Mouse (Mus musculus): ENCODE measurements at regions not wholly inside any gene's neighbourhood (a gene's known extent, or its start where the extent isn't known, plus 50 kb on each side); places are given as distances from the start of the nearest gene placed in this dataset.

GRCm38 (mm10) chr15:67979451-67979850, 1478.7 kb upstream of the Lrrc6 start:
- H3K9ac ChIP-seq (ENCODE audit: low read depth, low read length), result no peak overlapping the region
- no peak for ATAC-seq
- no peaks in the 10 kb centered on the region for H3K9me3 ChIP-seq (ENCODE audit: control insufficient read depth, low read length)
- no peaks in the 10 kb centered on the region for H3K4me1 ChIP-seq (ENCODE audit: control insufficient read depth, insufficient read depth, low read length)
- no peaks in the 10 kb centered on the region for H3K36me3 ChIP-seq (ENCODE audit: control insufficient read depth, insufficient read depth, low read length)
- H3K27ac ChIP-seq (ENCODE audit: low read length), result no peak overlapping the region
- WGBS, result 68% methylated on average over 3 of the region's 3 CpGs
- no peaks in the 10 kb centered on the region; the same call in 1 of the 2 replicates for H3K27me3 ChIP-seq (replicated peaks; ENCODE audit: control insufficient read depth, insufficient read depth, low read length)
- no peak overlapping the region for H3K4me2 ChIP-seq (ENCODE audit: low read depth, low read length)
- no peak overlapping the region for H3K4me3 ChIP-seq (ENCODE audit: low read length)

GRCm38 (mm10) chr15:67977210-67977609, 1476.5 kb upstream of the Lrrc6 start:
- Histone ChIP-seq H3K9me3 (ENCODE audit: control insufficient read depth, low read length) (no peaks in the 10 kb centered on the region), H3K27ac (ENCODE audit: low read length) (no peak overlapping the region), H3K4me2 (ENCODE audit: low read depth, low read length) (no peak overlapping the region), H3K36me3 (ENCODE audit: control insufficient read depth, insufficient read depth, low read length) (no peaks in the 10 kb centered on the region), H3K9ac (ENCODE audit: low read depth, low read length) (no peak overlapping the region), H3K4me3 (ENCODE audit: low read length) (no peak overlapping the region), H3K4me1 (ENCODE audit: control insufficient read depth, insufficient read depth, low read length) (no peaks in the 10 kb centered on the region), H3K27me3 (replicated peaks; ENCODE audit: control insufficient read depth, insufficient read depth, low read length) (no peaks in the 10 kb centered on the region; the same call in 1 of the 2 replicates)
- no peak for ATAC-seq
- WGBS, result 84% methylated on average over 2 of the region's 2 CpGs

DNA sequence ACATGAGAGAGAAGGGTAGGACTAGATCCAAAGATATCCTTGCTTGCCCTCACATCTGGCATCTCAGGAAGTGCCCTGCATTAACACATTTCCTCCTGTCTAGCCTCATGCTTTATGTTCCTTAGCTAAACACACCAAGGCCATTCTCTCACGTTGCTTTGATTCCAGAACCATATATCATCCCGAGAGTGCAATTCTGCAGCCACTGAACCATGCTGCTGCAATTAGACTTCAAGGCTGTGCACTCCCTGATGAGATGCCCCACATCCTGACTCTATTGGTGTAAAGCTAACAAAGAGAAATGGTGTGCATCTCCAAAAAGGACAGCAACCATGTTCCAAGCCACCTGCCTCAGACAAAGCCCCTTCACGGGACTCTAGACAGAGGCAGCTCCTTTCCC, 1471.3 kb upstream of the Lrrc6 start:
- no peaks in the 10 kb centered on the region for H3K4me1 ChIP-seq (ENCODE audit: control insufficient read depth, insufficient read depth, low read length)
- no peak for ATAC-seq
- WGBS, result 47% methylated on average over 3 of the region's 3 CpGs
- H3K9ac ChIP-seq (ENCODE audit: low read depth, low read length), result no peak overlapping the region
- no peak overlapping the region for H3K4me2 ChIP-seq (ENCODE audit: low read depth, low read length)
- H3K9me3 ChIP-seq (ENCODE audit: control insufficient read depth, low read length), result no peaks in the 10 kb centered on the region
- H3K36me3 ChIP-seq (ENCODE audit: control insufficient read depth, insufficient read depth, low read length), result no peaks in the 10 kb centered on the region
- H3K27me3 ChIP-seq (replicated peaks; ENCODE audit: control insufficient read depth, insufficient read depth, low read length), result no peaks in the 10 kb centered on the region
- H3K27ac ChIP-seq (ENCODE audit: low read length), result no peak overlapping the region
- no peak overlapping the region for H3K4me3 ChIP-seq (ENCODE audit: low read length)

DNA sequence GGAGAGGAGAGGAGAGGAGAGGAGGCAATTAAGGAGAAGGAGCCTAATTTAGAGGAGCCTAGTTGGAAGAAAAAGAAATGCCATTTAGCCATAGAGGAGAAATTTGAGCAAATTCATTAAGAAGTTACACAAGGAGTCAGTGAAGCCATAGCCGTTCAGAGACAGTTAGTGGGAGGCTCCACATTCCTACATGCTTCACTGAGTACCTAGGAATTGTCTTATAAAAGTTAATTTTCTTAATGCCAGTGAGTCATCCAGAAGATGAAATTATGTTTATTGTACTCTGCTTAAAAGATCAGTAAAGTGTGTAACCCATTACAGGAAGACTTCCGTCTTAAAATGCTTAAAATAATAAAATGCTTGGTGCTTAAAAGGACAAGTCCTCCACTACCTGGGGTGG, 1453.5 kb upstream of the Lrrc6 start:
- Histone ChIP-seq H3K27ac (ENCODE audit: low read length) (no peak overlapping the region), H3K4me1 (ENCODE audit: control insufficient read depth, insufficient read depth, low read length) (no peaks in the 10 kb centered on the region), H3K9ac (ENCODE audit: low read depth, low read length) (no peak overlapping the region), H3K36me3 (ENCODE audit: control insufficient read depth, insufficient read depth, low read length) (no peaks in the 10 kb centered on the region), H3K4me2 (ENCODE audit: low read depth, low read length) (no peak overlapping the region), H3K4me3 (ENCODE audit: low read length) (no peak overlapping the region), H3K27me3 (replicated peaks; ENCODE audit: control insufficient read depth, insufficient read depth, low read length) (no peaks in the 10 kb centered on the region), H3K9me3 (ENCODE audit: control insufficient read depth, low read length) (no peaks in the 10 kb centered on the region)
- ATAC-seq, result no peak
- WGBS, result 62% methylated on average over 2 of the region's 2 CpGs

GRCm38 (mm10) chr15:67950281-67951040, 1449.8 kb upstream of the Lrrc6 start:
- Histone ChIP-seq H3K9ac (ENCODE audit: low read depth, low read length) (no peak overlapping the region), H3K4me3 (ENCODE audit: low read length) (no peak overlapping the region), H3K4me2 (ENCODE audit: low read depth, low read length) (no peak overlapping the region), H3K36me3 (ENCODE audit: control insufficient read depth, insufficient read depth, low read length) (no peaks in the 10 kb centered on the region), H3K27ac (ENCODE audit: low read length) (no peak overlapping the region), H3K27me3 (replicated peaks; ENCODE audit: control insufficient read depth, insufficient read depth, low read length) (no peaks in the 10 kb centered on the region), H3K4me1 (ENCODE audit: control insufficient read depth, insufficient read depth, low read length) (no peaks in the 10 kb centered on the region), H3K9me3 (ENCODE audit: control insufficient read depth, low read length) (no peaks in the 10 kb centered on the region)
- WGBS, result 76% methylated on average over 6 of the region's 6 CpGs
- no peak for ATAC-seq

DNA sequence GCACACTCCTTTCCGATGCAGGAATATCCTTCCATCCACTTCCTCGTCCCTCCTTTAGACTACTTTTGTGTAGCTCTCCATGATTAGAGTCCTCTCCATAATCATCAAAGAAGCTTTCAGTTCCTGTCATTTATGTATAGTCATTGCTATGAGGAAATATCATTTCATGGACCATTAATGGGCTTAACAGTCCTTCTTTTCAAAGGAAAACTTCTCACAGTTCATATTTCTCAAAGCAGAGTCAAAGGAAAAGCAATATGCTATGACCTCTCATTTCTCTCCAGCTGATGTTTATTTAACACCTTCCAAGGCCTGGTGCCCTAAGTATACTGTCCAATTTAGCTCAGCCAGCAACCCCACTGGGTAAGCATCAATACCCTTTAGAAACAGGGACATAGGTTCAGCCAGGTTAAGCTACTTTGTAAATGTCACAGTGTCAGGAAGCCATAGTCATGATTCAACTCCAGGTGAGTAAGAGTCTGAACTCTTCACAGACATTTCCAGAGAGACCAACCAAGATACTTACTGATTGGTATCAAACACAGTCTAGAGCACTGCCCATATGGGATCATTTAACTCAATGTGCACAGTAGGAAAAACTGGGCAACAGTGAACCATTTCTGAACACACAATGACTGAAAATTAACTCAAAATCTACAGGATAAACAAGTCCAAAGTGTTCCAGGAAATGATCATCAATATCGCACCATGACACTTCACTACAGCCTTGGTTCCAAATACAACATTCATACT, 1443.8 kb upstream of the Lrrc6 start:
- Histone ChIP-seq H3K9me3 (ENCODE audit: control insufficient read depth, low read length) (no peaks in the 10 kb centered on the region), H3K36me3 (ENCODE audit: control insufficient read depth, insufficient read depth, low read length) (no peaks in the 10 kb centered on the region), H3K4me1 (ENCODE audit: control insufficient read depth, insufficient read depth, low read length) (no peaks in the 10 kb centered on the region), H3K27me3 (replicated peaks; ENCODE audit: control insufficient read depth, insufficient read depth, low read length) (no peaks in the 10 kb centered on the region), H3K4me2 (ENCODE audit: low read depth, low read length) (no peak overlapping the region), H3K4me3 (ENCODE audit: low read length) (no peak overlapping the region), H3K27ac (ENCODE audit: low read length) (no peak overlapping the region), H3K9ac (ENCODE audit: low read depth, low read length) (no peak overlapping the region)
- ATAC-seq, result no peak
- WGBS, result 82% methylated on average over 3 of the region's 3 CpGs

DNA sequence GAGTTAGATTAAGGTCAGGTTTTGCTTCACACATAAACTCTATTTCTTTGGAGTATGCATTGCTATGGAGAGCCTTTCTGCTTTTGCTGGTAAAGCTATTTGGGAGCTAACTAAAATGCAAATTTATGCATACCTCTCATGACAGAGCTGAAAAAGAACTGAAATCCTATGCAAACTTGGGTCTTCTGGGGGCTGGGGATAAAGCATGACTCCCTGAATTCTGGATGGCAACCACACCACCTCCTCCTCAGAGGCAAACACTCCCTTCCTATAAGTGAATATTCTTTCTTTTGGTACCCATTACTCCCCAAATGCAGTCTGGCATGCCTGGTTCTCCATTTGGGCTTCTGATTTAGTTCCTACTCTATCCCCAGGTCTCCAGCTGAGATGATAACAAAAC, 1442.3 kb upstream of the Lrrc6 start:
- ATAC-seq, result no peak
- H3K9ac ChIP-seq (ENCODE audit: low read depth, low read length), result no peak overlapping the region
- no peak overlapping the region for H3K27ac ChIP-seq (ENCODE audit: low read length)
- H3K4me3 ChIP-seq (ENCODE audit: low read length), result no peak overlapping the region
- no peak overlapping the region for H3K4me2 ChIP-seq (ENCODE audit: low read depth, low read length)
- H3K36me3 ChIP-seq (ENCODE audit: control insufficient read depth, insufficient read depth, low read length), result no peaks in the 10 kb centered on the region
- no peaks in the 10 kb centered on the region for H3K27me3 ChIP-seq (replicated peaks; ENCODE audit: control insufficient read depth, insufficient read depth, low read length)
- no peaks in the 10 kb centered on the region for H3K9me3 ChIP-seq (ENCODE audit: control insufficient read depth, low read length)
- H3K4me1 ChIP-seq (ENCODE audit: control insufficient read depth, insufficient read depth, low read length), result no peaks in the 10 kb centered on the region

DNA sequence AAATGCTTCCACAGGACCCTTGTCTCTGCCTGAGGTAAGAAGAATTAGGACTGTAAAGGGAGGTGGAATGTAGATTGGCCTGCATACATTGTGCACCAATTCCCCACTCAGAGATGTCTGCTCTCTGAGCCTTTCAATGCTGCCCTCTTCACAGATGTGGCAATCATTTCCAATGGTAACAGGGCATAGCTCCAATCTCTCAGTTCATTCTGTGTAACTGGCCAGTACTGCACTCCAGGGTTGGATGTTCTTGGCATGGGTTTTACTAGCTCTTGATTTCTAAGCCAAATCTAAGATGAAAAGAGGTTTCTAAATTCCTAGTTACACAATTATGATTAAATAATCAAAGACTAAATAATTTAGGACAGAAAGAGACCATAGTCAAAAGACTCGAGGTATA, 1439.8 kb upstream of the Lrrc6 start:
- WGBS, result 73% methylated on average over 1 of the region's 1 CpGs

DNA sequence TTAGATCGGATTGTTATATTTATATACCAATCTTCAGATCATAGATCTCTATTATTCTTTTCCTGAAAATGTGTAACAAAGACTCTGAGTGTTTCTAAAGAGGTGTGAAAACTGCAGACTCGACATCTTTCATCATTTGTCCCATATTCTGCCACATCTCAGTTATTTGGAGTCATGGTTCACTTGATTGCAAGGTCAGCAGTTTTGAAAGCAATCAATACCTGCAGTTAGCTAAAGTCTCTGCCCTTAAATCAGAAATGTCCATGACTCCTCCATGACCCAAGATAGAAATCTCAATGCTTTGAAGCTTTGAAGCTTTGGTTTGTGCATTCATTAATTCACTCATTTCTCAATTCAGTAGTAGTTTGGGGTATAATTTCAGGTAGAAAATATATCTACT, 1424.2 kb upstream of the Lrrc6 start:
- H3K9ac ChIP-seq (ENCODE audit: low read depth, low read length), result no peak overlapping the region
- H3K9me3 ChIP-seq (ENCODE audit: control insufficient read depth, low read length), result no peaks in the 10 kb centered on the region
- no peaks in the 10 kb centered on the region for H3K4me1 ChIP-seq (ENCODE audit: control insufficient read depth, insufficient read depth, low read length)
- no peak overlapping the region for H3K27ac ChIP-seq (ENCODE audit: low read length)
- no peaks in the 10 kb centered on the region for H3K27me3 ChIP-seq (replicated peaks; ENCODE audit: control insufficient read depth, insufficient read depth, low read length)
- no peaks in the 10 kb centered on the region for H3K36me3 ChIP-seq (ENCODE audit: control insufficient read depth, insufficient read depth, low read length)
- WGBS, result 82% methylated on average over 2 of the region's 2 CpGs
- no peak overlapping the region for H3K4me2 ChIP-seq (ENCODE audit: low read depth, low read length)
- no peak for ATAC-seq
- H3K4me3 ChIP-seq (ENCODE audit: low read length), result no peak overlapping the region

More for the DNA sequence above, 1439.8 kb upstream of the Lrrc6 start:
- Histone ChIP-seq H3K27me3 (replicated peaks; ENCODE audit: control insufficient read depth, insufficient read depth, low read length) (no peaks in the 10 kb centered on the region), H3K4me2 (ENCODE audit: low read depth, low read length) (no peak overlapping the region), H3K27ac (ENCODE audit: low read length) (no peak overlapping the region), H3K4me1 (ENCODE audit: control insufficient read depth, insufficient read depth, low read length) (no peaks in the 10 kb centered on the region), H3K9me3 (ENCODE audit: control insufficient read depth, low read length) (no peaks in the 10 kb centered on the region), H3K36me3 (ENCODE audit: control insufficient read depth, insufficient read depth, low read length) (no peaks in the 10 kb centered on the region), H3K4me3 (ENCODE audit: low read length) (no peak overlapping the region), H3K9ac (ENCODE audit: low read depth, low read length) (no peak overlapping the region)
- no peak for ATAC-seq
